ENCODE assay signal across 11 mouse cellular contexts in the genomic region with DNA sequence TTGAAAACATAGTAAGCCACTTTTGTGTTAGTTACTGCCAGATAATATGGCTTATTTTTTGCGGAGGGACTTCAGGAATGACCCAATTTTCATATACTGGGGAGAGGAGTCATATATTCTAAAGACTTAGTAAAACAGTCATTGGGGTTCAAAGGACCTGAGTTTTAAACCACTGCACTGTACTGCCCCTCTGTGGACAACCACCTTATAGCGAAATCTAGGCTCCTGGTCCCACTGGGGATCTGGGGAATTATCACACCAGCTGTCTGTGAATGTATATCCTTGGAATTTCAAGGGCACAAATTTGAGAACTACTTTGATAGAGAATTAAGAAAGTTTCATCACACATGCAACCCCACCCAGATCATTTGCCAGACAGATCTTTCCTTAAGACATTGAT. TPM values are rescaled to one million over a fixed set of nuclear protein-coding genes. Genes with fewer than 3 reads are reported as not detected.
A peak's percentile ranks its signal among the peaks of the same experiment; 100 is the strongest.
DNase-seq lines count a peak whose midpoint lies in the region; ATAC-seq and TF ChIP-seq lines count a peak whose summit lies in the region.
"Had no signal": no experiment of that assay in that cellular context is flagged by ENCODE, and none has a peak within 500 bp of the region (broad histone marks: within the 10 kb centered on the region; RNA-seq: fewer than 3 reads in every experiment).

No protein-coding gene starts in this region.

- H3K27me3 ChIP-seq in E14TG2a.4 (ENCODE audit: insufficient read depth, low read length) = no peaks in the 10 kb centered on the region

- TF ChIP-seq CTCF in E14TG2a.4 (conservative IDR thresholded peaks at IDR 0.05; ENCODE audit: low read length) = peak; percentile 26

- no peak overlapping the region for H3K4me3 ChIP-seq in E14TG2a.4 (replicated peaks; ENCODE audit: low read length)
- H3K4me3 ChIP-seq: erythroblast, embryonic 14.5 days had no signal

- peaks cover 45% of the 10 kb centered on the region for H3K4me1 ChIP-seq in E14TG2a.4 (replicated peaks; ENCODE audit: low read depth, low read length)

- H3K9me3 ChIP-seq in E14TG2a.4 (ENCODE audit: low read length) = peaks cover 6% of the 10 kb centered on the region; the same call in 1 of the 2 replicates

- DNase-seq in embryo, embryonic 10.5 days (ENCODE audit: low spot score) = peak; percentile 31
- DNase-seq in embryo, embryonic 9.5 days (ENCODE audit: extremely low spot score) = no peak
- peak; percentile 24 for DNase-seq in layer of hippocampus, adult 11-12 months (ENCODE audit: low spot score)
- no peak for DNase-seq in layer of hippocampus, adult 8-10 months (ENCODE audit: low spot score in 2 of 2)
- DNase-seq in kidney, postnatal 36 days = peak; percentile 4 to 54
- DNase-seq in gastrocnemius, postnatal 10 days = no peak

- peaks cover 6% of the 10 kb centered on the region for H3K36me3 ChIP-seq in E14TG2a.4 (ENCODE audit: insufficient read depth, low read length)

- ATAC-seq in inflammation-experienced regulatory T-cells, adult 6 months = no peak
- ATAC-seq: intestine, embryonic 16.5 days had no signal

RNA-seq across cellular contexts. Expression of gene Dmc1, which starts 2.8 kb away (rescaled TPM):
- 1 to 10 TPM in 2 of 4 experiments, under 1 TPM in 2; 0.39 to 2.1 (median 1.2) TPM for total RNA-seq in layer of hippocampus, adult 8-10 months (2022)
- not detected for polyA plus RNA-seq in inflammation-experienced regulatory T-cells, adult 6 months (2017; shearing (Covaris generic))
- 1 to 10 TPM in 1 of 2 experiments, under 1 TPM in 1; 0.40 to 1.0 TPM for total RNA-seq in gastrocnemius, postnatal 10 days (2021)
- polyA plus RNA-seq: erythroblast, embryonic 14.5 days; macrophage had no signal

RNA-seq across cellular contexts. Expression of gene Fam227a, which starts 51.0 kb away (rescaled TPM):
- total RNA-seq in layer of hippocampus, adult 8-10 months (2022) = 10 to 100 TPM in 3 of 4 experiments, 1 to 10 TPM in 1; 8.8 to 12.5 (median 11.6) TPM
- polyA plus RNA-seq in inflammation-experienced regulatory T-cells, adult 6 months (2017; shearing (Covaris generic)) = under 1 TPM in 2 of 3 experiments, not detected in 1; 0.26 to 0.75 TPM
- total RNA-seq in gastrocnemius, postnatal 10 days (2021) = 1 to 10 TPM; 1.2 to 1.8 TPM
- polyA plus RNA-seq: erythroblast, embryonic 14.5 days had no signal

RNA-seq across cellular contexts. Expression of gene Cby1, which starts 51.2 kb away (rescaled TPM):
- 10 to 100 TPM; 34.6 to 45.5 (median 38.6) TPM for total RNA-seq in layer of hippocampus, adult 8-10 months (2022)
- polyA plus RNA-seq in inflammation-experienced regulatory T-cells, adult 6 months (2017; shearing (Covaris generic)) = 10 to 100 TPM; 15.7 to 18.3 (median 16.8) TPM
- total RNA-seq in gastrocnemius, postnatal 10 days (2021) = 10 to 100 TPM; 22.6 to 24.9 TPM

Comparison
In these comparisons a context has a peak if more than half of its experiments do, and no peak if none do; other contexts are left out.
1. DNase-seq: peak in embryo, embryonic 10.5 days (single experiment), layer of hippocampus, adult 11-12 months (single experiment) and kidney, postnatal 36 days (2 of 2); none in embryo, embryonic 9.5 days (single experiment), layer of hippocampus, adult 8-10 months (0 of 2) and gastrocnemius, postnatal 10 days (single experiment).